Mouse (Mus musculus): ENCODE data around the gene Setx.

Gene Setx

DNA sequence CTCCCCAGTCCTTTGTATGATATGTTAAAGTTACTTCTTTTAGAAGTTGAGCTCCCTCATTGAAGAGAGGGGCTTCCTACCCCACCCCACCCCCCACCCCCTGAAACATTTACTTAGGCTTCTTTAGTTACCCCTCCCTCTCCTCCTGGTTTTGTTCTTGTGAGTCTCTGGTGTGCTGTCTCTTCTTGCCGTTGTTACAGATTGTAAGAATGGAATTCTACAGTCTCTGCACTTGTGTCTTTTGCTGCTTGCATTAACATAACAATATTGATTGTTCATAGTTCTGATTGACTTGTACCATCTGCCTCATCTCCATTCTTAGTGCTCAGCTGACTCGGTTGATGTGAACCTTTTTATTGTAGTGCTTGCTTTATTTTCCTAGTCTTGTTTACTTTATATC lies 28.0 kb downstream of the Setx start:
- no peak for DNase-seq

DNA sequence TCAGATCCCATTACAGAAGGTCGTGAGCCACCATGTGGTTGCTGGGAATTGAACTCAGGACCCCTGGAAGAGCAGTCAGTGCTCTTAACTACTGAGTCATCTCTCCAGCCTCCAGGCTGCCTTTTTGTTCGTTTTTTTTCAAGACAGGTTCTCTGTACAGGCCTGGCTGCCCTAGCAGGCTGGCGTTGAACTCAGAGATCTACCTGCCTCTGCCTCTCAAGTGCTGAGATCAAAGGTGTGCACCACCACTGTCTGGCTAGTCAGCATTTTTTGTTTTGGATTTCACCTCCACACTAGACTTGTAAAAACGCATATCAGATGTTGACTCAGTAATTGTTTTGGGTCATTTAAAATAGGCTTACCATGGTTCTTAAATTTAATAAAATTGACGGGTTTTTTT lies 44.1 kb downstream of the Setx start:
- DNase-seq = no peak

DNA sequence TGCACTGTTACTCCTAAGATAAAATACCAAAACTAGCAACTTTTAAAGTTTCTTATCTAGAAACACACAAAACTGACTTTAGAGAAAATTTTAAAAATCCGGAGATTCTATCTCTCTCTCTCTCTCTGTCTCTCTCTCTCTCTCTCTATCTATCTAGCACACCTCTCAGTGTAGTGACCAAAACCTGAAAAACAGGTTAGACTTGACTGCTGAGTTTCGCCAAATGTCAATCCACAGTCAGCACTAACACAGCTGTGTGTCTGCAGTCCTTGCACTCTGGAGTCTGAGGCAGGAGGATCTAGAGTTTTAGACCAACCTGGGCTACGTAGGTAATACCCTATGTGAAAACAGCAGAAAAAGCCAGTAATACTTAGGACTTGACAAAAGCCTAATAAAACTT lies 50.9 kb downstream of the Setx start:
- no peak for DNase-seq

DNA sequence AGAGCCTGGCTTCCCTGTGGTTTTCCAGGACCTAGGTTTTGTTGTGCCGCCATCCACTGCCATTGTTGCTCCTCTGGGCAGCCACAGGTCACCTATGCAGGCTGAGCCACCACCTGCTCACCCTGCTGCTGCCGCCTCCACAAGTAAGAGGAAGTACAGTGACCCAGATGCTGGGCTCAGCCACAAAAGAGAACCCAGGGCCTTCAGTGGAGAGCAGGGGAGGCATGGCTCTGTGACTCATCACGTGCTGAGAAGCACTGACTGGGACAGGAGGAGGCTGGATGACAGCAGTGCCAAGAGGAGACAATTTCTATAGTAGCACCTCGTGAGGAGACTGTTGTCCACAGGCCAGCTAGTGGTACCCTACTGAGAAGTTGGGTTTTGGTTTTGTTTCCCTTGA lies 55.8 kb downstream of the Setx start:
- DNase-seq = no peak

DNA sequence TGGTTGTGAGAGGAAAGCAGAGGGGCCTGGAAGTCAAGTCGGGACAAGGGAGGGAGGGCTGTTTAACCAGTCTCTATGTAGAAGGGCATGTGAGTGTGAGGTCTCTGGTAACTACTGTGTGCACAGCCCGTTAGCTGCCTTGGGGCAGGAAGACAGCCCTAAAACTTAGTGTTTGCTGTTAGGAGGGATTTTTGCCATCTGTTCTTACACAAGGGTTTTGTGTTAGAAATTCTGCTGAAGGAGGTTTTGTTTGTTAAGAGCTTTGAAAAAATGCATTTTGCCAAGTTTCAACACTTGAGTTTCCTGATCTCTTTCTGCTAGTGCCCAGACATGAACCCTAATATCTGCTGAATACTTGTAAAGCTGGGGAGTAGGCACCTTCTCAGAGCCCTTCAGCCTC lies 57.1 kb downstream of the Setx start:
- no peak for DNase-seq

DNA sequence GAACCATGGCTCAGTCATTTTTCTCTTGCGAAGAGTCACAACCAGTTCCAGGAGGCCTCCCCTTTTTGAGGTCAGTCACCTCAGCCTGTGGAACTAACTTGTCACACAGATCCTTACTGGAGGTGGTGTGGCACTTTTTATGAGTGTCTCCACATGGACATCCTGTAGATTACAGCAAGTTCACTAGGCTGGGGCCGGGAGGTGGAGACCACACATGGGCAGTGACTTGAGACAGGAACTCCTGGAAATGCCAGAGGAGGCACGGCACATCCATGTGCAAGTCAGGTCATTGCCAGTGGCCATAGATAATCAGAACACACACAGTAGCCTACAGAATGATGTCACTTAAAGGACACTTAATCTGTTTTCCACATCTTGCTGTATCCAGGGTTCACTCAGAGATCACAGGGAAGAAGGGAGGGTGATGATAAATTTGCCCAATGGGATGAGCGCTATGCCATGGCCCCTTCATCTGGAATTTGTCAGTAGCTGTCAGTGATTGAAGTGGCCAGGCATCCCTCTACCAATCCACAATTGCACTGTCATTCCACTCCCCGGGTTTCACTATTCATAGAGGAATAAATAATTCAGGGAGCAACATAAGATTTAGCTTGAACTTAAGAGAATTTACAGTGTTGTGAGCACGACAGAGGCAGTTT lies 59.4 kb downstream of the Setx start:
- no peak for DNase-seq

DNA sequence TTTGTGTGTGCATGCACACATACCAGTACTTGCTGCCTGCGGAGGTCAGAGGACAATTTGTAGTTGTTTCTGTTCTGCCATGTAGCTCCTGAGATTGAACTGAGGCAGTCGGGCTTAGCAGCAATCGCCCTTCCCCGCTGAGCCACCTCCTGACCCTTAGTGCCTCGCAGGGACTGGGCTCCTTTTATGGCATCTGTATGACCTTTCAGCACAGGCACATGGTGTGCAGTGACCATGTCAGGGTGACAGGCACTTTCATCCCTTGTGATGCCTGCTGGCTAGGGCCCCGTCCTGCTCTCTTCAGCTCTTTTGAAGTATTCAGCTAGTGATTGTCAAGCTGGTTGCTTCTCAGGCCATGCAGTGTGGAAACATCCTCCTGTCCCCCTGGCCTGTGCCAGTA lies 62.2 kb downstream of the Setx start:
- no peak for DNase-seq

DNA sequence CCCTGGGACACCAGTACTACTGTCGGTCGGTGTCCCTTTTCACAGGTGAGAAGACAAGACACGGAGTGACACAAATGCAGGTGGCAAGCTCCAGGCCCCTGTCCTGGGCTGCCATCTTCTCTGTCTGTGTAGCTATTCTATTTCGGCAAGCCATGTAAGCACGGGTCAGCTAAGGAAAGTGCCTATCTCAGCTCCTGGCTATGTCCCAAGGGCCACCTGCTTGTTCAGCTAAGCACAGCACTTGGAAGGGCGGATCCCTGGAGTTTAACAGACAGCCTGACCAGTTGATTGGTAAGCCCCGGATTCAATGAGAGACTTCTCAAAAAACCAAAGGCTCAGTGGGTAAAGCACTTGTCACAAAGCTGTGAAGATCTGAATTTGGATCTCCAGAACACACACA lies 66.4 kb downstream of the Setx start:
- no peak for DNase-seq

DNA sequence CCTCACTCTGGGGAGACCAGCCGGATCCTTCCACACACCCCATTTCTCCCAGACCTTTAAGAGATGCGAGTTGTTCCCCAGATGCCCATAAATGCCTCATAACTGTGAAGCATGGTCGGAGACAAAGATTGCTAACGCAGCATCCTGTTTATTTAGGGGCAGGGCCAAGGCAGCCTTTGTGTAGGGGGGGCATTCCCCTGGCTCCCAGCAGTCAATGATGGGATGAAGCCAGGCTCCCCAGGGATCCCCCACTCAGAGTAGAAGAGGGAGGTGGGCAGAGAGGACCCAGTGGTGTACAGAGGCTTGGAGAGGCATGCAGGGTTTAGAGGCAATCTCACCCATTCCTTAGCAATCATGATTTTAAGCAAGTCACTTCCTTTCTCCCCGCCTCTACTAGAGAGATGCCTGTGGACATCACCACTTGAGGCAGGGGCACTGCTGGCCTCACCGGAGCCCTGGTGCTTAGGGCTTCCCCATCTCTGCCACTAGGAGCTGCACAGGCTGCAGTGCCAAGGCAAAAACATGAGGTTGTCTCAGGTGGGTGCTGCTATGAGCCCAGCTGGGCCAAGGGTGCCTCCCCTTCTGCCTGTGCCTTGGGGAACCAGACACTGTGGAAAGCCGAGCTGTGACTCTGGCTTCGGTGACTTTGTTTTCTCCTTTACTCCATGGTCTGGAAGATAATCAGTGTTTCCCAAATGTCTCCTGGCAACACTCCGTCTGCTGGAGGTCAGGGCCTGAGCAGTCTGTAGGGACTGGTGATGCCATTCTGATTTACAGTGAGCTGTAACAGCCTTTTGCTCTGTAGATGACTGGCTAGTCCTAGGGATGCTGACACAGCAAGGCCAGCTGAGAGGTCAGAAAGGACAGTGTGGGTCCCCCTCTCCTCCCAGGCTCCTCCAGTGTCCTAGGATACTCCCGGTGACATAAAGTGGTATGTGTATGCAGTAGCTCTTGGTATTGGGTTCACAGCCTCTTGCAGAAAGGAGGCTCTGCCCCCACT lies 67.5 kb downstream of the Setx start:
- DNase-seq = no peak

DNA sequence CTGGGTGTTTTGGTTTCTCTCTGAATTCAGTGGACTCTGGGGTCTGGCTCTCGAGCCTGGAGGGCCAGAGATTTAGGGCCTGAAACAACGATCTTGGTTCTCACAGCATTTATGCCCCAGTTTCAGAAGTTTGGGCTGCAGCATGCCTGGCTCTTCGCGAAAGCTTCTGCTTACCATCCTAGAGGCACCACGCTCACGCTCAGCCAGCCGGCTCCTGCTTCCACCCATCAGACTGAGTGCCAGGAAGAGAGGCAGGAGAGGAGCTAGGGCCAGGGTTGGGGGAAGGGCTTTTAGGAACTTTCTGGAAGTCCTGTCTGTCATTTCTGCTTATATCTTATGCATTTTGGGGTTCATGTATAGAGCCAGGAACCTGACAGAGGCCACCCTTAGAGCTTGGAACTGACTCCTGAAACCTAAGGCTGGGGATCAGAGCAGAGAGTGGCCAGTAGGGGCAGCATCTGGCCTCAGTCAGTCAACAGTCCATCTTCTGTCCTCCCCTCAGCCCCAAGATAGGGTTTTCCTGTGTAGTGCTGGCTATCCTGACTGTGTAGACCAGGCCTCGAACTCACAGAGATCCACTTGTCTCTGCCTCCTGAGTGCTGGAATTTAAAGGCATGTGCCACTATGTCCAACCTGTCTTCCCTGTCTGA lies 68.8 kb downstream of the Setx start:
- DNase-seq = peak; percentile 32

DNA sequence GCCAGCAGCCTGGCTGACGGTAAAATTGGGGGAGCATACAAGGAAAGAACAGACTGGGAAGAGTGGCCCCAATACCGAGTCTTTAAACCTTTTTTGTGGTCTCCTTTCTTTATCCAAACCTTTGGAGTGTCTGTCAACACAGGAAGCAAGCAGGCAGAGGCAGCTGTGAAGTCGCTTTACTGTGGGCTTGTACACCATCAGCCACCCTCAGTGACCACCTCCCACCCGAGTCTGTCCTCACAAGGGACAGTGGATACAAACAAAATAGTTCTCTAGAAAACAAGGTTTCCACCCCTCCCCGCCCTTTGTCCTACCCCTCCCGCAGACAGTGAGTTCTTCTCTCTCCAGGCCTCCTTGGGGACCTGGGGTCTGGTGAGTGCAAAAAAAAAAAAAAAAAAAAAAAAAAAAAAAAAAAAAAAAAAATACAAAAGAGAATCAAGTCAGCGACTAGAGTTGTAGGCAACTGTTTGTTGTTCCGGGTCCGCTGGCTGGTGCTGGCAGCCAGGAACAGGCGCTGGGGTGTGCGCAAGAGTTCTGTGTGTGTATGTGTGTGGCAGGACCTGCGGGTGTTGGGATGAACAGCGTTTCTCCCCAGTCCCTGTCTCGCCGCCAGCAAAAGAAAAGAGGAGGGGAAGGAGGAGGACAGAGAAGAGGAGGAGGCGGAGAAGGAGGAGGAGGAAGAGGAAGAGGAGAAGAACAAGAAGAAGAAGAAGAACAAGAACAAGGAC lies 70.0 kb downstream of the Setx start:
- DNase-seq = peak; percentile 42

DNA sequence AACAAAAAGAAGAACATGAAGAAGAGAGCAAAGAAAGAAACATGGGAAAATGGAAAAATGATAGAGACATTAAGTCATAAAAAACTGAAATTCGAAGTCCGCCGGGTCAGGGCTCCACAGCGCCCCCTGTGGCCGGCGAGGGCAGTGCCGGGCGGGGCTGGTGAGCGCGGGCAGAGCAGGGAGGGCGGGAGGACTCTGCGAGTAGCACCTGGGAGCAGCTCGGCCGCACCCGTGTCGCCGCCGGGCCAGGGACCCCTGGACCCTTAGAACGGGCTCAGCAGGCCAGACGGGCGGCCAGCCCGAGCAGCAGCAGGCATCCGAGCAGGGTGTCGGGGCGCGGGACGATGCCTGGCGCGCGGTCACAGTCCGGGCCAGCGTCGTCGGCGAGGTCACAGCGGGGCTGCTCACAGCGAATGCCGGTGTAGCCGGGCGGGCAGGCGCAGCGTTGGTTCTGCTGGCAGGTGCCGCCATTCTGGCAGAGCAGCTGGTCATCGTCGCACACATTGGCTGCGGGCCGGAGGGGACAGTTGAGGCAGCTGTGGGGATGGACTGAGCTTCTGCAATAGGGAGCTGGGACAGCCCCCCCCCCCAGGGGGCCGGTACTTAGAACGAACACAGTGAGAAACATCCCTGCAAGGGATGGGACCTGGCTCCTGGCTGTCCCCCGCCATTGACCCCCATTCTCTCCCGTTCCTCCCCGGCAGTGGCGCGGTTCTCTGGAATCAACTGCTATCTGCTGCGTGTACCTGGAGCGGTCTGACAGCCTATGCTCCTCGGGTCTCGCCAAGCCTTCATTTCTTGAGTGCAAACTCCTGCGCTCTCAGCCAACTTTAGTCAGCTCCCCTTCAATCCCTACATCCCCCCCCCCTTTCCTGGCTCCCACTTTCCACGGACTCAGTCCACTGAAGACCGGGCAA lies 70.8 kb downstream of the Setx start:
- peak; percentile 86 for DNase-seq

DNA sequence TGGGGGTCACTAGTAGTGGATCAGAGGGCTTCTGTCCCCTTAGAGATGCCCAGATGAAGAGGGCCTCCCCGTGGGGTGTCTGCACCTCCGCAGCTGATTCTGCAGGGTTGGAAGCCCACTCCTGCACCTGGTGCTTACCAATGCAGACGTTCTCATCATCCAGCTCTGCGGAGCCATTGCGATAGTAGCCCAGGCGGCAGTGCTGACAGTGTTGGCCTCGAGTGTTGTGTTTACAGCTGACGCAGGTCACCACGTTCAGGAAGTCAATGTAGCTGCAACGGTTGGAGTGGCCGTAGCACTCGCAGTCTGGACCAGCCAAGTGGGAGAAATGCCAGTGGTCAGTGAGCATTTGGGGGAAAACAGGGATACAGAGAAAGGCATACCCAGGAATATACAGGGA lies 72.9 kb downstream of the Setx start:
- DNase-seq = no peak

DNA sequence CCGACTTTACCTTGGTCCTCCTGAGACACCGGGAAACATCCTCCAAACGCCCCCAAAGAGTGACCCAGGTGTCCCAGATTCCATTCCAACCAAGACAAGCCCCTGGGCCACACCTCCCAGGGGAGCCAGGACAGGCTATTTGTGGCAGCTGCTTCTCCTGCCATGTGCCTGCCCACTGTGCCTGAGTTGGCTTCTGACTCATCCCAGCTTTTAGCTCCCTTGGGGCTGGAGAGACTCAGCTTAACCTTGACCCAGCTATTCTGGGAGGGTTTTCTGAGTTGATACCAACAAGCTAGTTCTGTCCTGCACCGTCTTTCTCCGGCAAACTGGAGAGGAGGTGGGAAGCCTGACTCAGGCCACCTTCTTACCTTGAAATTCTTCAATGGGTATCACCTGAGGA lies 74.5 kb downstream of the Setx start:
- DNase-seq = no peak

DNA sequence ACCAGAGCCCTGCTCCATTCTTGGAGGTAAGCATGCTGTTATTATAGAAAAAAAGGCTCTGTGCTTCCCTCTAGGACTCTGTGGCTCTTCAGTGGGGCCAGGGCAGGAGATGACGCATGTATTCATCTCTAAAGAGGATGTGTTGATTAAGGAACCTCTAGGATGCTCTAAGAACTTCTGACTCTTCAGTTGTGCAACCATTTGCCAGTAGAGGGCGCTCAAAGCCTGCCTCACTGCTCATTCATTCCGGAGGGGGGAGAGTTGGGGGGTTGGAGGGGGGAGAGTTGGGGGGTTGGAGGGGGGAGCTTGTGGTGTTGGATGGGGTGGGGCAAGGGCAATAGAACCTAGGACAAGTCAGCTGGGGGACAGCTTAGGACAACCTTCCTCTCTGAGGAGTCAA lies 75.9 kb downstream of the Setx start:
- peak; percentile 71 for DNase-seq

DNA sequence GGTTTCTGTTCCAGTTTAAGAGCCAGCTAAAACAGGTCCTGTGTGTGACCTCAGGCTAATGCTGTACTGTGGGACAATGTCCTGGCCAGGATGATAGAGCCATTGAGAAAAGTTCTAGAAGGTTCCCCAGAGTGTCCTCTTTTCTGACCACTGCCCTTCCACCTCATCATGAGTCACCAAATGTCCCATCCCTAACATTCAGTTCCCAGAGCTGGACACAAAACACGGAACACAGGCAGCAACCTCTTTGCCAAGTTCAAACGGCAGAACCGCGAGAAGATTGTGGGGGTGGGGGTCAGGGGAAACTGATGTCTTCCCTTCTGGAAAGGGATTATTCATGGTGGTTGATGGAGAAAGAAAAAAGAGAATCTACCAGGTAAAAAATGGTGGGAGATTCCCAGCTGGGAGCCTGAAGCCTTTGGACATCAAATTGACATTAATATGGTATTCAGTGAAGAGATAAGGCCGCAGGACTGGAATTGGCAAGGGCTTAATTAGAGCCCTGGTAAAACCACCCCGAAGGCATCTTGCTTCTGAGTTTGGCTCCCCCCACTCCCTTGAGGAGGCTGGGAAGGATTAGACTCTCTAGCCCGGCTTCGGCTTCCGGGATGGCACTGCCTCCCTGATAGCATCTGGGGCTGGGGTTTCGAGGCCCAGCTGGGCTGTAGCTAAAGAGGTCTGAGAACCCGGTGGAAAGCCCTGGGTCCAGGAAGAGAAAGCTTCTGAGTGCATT lies 77.4 kb downstream of the Setx start:
- no peak for DNase-seq

DNA sequence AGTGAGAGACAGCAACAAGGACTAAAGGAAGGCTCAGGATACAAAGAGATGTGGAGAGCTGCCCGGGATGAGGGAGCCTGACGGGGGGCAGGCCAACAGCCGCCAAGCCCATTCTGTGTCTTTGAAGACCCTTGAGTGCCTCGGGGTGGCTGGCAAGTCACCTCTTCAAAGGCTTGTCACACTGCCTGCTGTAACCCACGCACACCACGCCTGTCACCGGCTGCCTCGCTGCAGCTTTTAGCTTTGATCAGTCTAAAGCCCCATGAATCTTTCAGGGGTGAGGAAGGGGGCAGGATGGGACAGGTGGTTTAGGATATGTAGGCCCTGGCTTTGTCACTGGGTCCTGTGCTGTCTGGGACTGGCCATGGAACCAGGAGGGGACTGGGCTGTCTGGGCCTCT lies 82.2 kb downstream of the Setx start:
- no peak for DNase-seq

DNA sequence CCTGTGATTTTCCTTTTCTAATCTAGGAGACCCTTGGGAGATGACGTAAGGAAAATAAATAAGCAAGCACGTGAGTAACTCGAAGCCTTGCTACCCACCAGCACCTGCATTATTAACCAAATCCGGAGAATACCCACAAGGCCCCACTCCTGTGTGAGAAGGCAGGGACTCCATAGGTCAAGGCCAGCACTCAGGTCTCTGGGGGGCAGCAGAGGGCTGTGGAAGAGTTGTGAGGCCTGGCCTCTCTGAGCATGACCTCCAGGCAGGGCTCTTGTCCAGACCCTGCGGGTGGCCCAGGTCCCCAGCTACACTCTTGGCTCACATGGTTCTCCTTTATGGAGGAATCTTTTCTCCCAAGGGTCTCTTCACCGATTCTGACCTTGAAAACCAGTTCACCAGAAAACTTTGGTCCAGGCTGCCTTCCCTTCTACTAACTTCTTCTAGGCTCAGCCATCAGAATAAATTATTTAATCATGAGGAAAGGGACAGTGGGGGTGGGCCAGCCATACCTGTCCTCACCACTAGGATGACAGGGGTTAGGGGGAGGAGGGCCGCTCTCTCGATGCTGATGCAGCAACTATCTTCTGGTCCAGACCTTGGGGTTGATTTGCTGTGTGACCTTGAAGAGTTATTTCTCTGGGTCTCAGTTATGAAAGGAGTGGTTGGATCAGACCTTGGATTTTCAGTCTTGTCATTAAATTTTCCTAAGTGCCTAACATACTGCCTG lies 92.5 kb downstream of the Setx start:
- DNase-seq = peak; percentile 71

DNA sequence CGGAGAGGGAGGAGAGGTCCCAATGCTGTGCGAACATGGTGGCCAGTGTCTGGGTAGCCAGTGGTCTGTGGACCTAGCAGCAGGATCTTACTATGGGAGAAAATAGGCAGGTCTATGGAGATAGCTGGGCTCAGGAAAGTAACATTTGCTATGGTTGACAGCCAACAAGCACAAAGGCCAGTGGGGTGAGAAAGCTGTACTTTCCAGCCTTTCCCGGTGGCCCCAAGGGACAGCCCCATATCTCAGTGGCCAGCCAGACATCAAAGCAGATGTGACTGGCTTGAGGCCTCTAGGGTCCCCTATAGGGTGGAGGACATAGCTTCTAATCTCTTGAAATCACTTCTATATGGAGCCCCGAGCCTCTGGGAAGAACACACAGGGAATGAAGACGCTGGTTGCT lies 93.1 kb downstream of the Setx start:
- no peak for DNase-seq

DNA sequence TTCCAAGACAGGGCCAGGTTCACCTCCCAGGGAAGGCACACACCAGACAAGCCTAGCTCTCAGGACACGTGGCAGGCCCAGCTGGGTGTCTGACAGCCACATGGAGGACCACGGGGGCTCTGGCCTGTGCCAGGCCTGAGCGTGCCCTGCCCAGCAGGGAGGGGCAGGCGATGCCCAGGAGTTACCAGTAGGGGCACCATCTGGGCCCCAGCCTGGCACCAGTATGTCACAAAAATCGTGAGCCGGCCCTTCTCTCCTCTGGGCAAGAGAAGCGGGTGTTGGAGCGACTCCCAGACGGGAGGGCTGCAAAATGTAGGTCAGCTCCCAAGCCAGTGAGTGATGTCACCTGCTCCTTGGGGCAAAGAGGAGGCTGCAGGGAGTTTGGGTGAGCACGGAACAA lies 93.9 kb downstream of the Setx start:
- DNase-seq = peak; percentile 83

DNA sequence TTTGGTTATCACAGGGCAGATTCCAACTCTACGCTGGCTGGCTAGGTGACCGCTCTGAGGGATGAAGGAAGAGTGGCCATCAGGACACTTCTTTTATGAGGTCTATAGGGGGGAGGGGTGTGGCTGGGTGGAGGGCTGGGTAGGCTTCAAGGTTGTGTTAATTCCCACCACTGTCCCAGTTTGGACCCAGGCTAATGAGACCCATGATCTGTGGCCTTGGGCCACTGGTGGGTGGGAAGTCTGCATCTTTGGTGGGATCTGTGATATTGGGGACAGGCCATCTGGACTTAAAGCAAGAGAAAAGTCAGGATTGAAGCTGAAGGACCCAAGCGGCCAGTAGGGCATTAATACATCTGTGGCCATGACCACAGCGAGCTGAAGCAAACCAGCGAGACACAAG lies 94.8 kb downstream of the Setx start:
- DNase-seq = no peak

Measured in lung, postnatal 10 days (tissue).